Mouse (Mus musculus) lung, postnatal 10 days (tissue): ENCODE results near the gene Krt88.
A peak's percentile ranks its signal among the peaks of the same experiment; 100 is the strongest.

ENCODE experiments used
- DNase-seq: peaks from one replicate; pipeline ENCODE4 v3.0.0; 2021

The Krt88 gene

DNA sequence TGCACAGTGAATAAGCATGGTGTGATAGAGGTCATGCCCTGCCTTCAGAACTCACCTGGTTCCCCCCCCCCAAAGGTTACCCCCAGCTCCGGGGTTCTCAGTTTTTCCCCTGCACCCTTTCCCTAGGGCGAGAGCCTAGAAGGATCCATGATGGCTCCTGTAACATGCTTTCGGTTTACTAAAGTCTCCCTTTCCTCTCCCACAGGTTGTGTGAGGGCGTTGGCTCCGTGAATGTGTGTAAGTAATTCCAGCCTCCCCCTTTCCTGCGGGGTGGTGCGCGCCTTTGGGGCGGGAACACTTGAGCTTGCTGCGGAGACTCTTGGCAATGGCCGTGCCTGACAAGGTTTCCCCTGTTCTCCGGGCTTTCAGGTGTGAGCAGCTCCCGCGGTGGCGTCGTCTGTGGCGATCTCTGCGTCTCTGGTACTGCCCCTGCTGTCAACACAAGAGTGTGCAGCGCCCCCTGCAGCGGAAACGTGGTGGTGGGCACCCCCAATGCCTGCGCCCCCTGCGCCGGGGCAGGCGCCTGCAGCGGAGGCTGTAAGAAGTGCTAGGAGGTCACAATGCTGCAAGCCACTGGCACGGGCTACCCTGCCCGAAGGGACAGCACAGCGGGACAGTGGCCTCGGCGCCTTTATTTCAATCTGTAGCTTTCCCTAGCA, 31.6 kb downstream of the Krt88 start:
- DNase-seq: peak; percentile 71

DNA sequence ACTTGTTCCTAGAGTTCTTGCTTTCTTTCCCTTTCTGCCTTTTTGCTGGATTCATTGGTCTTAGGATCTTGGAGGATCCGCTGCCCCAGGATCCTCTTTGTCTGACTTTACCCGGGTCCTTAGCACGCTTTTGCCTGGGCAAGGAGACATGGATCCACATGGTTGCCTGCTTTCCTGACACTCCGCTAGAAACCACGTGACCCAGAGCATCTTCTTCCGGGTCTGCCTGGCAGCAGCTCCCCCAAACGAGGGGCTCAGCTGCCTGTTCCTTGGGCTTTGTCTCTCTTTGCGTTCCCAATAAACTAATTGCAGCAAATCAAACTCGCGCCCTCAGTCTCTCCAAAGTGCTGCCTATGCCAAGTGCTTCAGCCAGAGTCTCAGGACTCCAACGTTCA, 32.1 kb downstream of the Krt88 start:
- no peak for DNase-seq

DNA sequence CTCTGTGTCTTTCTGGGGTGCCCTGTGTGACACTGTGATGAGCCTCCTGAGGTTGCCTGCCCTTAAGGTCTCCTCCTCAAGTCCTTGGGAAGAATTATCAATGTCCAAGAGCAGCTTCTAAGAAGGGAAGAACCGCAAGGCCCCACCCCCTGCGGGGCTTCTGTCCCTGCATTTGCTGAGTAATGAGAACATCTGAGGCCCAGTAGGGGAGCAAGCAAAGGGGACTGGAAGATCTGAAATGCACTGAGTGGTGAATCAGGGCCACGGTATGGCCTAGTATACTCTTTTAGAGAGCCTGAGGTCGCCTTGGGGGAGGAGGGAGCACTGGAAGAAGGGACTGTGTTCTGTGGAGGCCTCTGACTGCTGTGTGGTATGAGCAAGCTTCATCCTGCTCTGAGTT, 34.5 kb downstream of the Krt88 start:
- no peak for DNase-seq

DNA sequence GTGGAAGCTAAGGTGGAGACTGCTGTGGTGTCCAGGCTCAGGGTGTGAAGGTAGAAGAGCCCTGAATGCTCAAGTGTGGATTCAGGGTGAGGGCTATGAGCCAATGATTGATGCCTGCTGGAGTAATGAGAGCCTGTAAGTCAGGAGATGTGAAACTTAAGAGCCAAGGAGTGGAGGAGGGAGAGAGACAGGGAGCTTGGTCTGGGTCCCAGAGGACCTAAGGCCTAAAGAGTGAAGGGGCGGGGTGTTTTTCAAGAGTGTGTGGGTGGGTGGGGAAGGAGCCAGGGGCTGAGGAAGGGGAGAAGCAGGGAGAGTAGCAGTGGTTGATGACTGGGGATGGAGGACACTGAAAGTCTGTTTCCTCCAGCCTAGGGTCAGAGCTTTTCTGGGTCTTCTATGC, 36.1 kb downstream of the Krt88 start:
- DNase-seq: no peak

DNA sequence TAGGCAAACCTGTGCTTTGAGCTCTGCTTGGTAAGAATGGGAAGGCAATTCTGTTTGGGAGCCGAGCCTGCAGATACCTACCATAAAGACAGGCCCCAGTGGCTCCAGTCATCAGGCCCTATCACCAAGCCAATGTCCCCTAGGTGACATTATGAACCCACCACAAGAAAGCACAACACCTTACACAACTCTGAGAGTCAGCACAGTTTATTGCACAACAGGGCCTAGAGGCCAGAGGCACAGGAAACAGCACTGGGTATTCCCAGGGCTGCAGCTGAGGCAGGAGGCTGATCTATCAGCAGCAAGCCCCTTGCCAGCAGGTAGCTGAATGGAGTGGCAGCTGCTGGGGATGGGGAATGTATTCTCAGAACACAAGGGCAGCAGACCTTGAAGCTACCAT, 37.4 kb downstream of the Krt88 start:
- DNase-seq: no peak

DNA sequence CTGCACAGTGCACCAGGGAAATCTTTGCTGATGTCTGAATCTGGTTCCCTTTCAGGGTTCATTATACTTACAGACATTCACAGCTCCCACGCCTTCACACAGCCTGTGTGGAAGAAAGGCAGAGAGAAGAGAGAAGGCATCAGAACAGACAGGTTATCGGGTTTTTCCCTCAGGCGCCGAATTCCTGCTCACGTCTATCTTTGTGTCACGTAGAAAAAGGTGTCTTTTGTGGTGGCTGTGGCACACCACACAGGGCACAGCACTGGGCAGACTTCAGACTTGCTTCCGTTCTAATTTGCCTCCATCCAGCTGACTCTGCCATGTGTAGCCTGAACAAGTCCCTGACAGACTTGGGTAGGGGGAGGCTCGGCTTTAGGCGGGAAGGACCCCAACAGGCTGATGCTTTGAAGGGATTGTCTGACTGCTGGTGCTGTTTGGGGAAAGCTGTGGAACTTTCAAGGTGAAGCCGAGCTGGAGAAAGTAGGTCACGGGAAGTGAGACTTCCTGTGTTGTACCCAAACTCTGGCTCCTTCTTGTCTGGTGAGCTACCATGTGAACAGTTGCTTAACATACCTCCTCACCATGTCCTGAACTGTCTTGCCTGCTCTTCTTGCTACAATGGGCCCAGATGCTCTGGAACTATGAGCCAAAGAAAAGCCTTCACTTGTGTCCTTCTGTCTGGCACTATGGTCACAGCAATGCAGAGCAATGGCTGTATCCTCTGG, 38.5 kb downstream of the Krt88 start:
- no peak for DNase-seq

DNA sequence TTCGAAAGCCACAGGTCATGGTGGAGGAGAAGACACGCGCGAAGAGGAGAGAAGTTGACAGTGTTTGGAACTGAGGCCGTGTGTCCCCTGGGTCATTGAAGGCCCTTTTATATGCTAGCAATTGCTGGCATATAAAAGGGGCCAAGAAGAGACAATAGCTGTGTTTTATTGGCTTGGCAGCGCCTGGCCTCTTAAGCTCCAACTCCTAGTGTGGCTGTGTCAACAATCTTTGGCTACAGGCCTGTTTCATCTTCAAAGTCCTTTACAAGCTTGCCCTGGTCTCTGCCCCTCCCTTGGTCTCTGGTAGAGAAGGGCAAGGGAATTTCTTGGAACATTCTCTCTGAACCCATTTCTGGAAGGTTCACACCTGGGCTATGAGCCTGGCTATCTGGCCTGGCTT, 43.9 kb downstream of the Krt88 start, which contains the start of gene Krt83:
Gene Krt83 (minus strand): TSS at position 82 of the 400 bp plus-strand sequence.
- peak; percentile 10 for DNase-seq

DNA sequence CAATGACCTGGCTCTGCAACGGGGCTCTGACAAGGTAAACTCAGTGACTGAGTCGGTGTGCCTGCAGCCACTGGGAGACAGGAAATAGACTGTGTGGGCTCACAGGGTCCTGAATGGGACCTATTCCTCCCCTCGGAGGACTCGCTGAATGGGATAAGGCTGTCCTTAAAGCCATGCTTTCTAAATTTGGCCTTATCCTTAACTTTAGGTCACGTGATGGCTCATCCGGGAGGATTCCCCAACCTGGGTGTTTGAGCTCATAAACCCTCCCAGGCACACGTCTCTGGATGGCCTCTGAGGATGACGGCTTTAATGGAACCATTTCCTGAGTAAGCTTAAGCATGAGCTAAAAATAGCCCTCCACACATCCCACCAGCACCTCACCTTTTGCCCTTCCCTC, 45.2 kb downstream of the Krt88 start:
- no peak for DNase-seq

DNA sequence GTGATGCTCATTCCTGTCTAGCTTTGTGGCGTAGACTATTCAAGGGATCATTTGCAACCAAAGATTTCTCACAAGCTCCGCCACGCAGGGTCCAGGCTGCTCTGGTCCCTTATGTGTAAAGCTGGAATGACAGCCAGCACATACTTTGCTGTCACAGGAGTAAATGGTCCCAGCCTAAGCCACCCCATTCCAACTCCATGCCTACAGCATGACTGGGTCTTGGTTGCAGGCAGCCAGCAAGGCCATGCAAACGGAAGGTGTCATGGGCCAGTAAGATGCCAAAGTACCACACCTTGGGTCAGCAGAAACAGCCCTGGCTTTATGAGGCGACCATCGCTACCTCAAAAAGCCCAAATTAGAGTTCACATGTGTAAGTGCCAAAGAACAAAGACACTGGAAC, 46.2 kb downstream of the Krt88 start:
- DNase-seq: no peak

DNA sequence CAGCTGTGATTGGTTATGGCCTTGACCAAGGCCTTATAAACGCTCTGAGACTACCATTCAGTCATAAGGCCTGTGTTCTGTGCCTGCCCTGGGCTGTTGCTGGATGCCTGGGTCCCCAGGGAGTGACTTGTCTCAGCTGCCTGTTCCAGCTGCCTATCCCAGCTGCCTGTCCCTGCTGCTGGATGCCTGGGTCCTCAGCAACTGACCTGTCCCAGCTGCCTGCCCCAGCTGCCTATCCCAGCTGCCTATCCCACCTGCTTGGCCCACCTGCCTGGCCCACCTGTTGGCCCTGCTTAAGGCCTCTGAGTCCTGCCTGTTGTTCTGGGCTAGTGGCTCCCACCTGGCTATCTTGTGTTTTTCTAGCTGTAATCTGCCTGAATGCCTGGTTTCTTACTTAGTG, 46.7 kb downstream of the Krt88 start:
- no peak for DNase-seq

DNA sequence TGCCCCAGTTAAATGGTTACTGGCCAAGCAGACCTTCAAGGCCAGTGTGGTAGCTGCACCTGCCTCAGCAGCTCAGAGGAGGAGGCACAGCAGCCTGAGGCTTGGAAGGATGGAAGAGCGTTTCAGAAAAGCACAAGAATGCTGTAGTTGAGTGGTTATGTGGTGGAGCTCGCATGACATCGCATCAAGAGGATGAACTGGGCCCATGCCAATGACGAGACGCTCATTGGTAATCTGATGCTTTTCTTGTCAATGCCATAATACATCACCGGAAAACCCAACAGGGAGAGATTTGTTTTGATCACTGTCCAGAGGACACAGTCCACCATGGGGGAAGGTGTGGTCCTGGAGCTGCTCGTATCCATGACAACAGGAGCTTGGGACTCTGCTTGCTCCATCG, 47.7 kb downstream of the Krt88 start:
- DNase-seq: no peak

DNA sequence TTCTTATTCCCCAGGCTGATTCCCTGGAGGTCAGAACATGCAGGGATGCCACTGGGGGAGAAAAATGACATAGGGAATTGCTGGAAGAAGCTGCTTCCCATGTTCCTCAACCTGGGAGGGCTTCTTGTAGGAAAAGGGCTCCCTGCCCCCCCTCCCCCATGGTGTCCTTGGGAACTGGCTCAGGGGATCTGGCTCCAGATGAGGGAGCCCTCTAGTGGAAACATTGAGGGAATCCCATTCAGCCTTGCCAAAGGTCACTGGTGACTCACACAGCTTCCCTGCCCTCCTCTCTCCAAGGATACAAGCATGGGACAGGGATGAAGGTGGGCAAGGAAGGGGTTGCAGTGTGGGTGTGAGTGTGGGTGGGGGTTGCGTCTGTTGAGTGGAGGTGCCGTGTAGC, 49.6 kb downstream of the Krt88 start:
- peak; percentile 45 for DNase-seq
